ENCODE assay signal across 8 mouse cellular contexts in the genomic region with DNA sequence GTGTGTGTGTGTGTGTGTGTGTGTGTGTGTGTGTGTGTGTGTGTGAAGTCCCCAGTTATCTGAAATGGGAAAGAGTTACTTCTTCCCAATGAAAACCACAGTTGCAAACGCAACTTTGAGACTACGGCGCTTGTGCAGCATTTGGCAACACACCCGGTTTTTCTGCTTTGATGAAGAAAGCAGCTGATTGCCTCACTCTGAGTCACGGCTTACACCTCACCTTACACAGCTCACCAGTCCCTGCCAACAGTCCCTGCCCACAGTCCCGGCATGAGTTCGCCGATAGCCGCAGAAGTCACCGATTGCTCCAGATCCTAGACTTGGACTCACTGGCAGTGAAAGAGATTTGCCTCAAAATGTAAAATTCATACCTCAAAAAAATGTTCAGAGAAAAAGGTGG. TPM values are rescaled to one million over a fixed set of nuclear protein-coding genes. Genes with fewer than 3 reads are reported as not detected.
DNase-seq lines count a peak whose midpoint lies in the region; ATAC-seq and TF ChIP-seq lines count a peak whose summit lies in the region.

No protein-coding gene starts in this region.

- WGBS in forebrain, embryonic 10.5 days = 92% methylated on average over 10 of the region's 10 CpGs
- 82% methylated on average over 10 of the region's 10 CpGs for WGBS in intestine, postnatal 0 days

- no peaks in the 10 kb centered on the region for H3K36me3 ChIP-seq in forebrain, embryonic 10.5 days (replicated peaks)
- no peaks in the 10 kb centered on the region for H3K36me3 ChIP-seq in intestine, postnatal 0 days (ENCODE audit: control insufficient read depth, insufficient read depth)

- TF ChIP-seq CTCF in gastrocnemius, adult 2 months (IDR thresholded peaks at IDR 0.05) = no peak
- TF ChIP-seq CTCF in intestine, postnatal 0 days (IDR thresholded peaks at IDR 0.05; ENCODE audit: low read depth) = no peak

- H3K27me3 ChIP-seq in forebrain, embryonic 10.5 days (ENCODE audit: poor library complexity, severe bottlenecking) = no peaks in the 10 kb centered on the region
- no peaks in the 10 kb centered on the region for H3K27me3 ChIP-seq in intestine, postnatal 0 days (replicated peaks; ENCODE audit: control insufficient read depth, insufficient read depth, low read length)

- intact Hi-C loops in gastrocnemius, adult 2 months (cut with DNase I) = no loop called here

- H3K4me2 ChIP-seq in intestine, postnatal 0 days (replicated peaks; ENCODE audit: low read depth) = no peak overlapping the region

- H3K27ac ChIP-seq in gastrocnemius, adult 2 months = no peak overlapping the region
- peak overlapping the region; percentile 25; the same call in 1 of the 2 replicates for H3K27ac ChIP-seq in brown adipose tissue, adult 24 weeks (replicated peaks; ENCODE audit: low read depth, low read length)
- no peak overlapping the region for H3K27ac ChIP-seq in forebrain, embryonic 10.5 days
- H3K27ac ChIP-seq in intestine, postnatal 0 days (ENCODE audit: low read depth, low read length) = no peak overlapping the region

- peak; percentile 38 for DNase-seq in gastrocnemius, adult 2 months
- DNase-seq in gastrocnemius, adult 8-10 months (ENCODE audit: low spot score in 2 of 2) = no peak
- peak; percentile 53 for DNase-seq in lung, postnatal 10 days
- peak; percentile 56 to 64 for DNase-seq in thymus, adult 18-20 months
- DNase-seq in forebrain, embryonic 10.5 days (ENCODE audit: extremely low spot score, low spot score) = no peak
- no peak for DNase-seq in gastrocnemius, postnatal 25 days

- H3K4me3 ChIP-seq in gastrocnemius, adult 2 months = peak overlapping the region; percentile 35; the same call in 1 of the 2 replicates
- H3K4me3 ChIP-seq in brown adipose tissue, adult 24 weeks (ENCODE audit: insufficient read depth, low read depth, low read length) = no peak overlapping the region
- no peak overlapping the region for H3K4me3 ChIP-seq in forebrain, embryonic 10.5 days
- H3K4me3 ChIP-seq in intestine, postnatal 0 days (ENCODE audit: low read depth, low read length) = no peak overlapping the region

- peaks cover 6% of the 10 kb centered on the region for H3K4me1 ChIP-seq in brown adipose tissue, adult 24 weeks (ENCODE audit: control insufficient read depth, insufficient read depth, insufficient read length, low read length)
- peaks cover 15% of the 10 kb centered on the region for H3K4me1 ChIP-seq in forebrain, embryonic 10.5 days
- H3K4me1 ChIP-seq in intestine, postnatal 0 days (replicated peaks; ENCODE audit: control insufficient read depth, insufficient read depth, low read length) = no peaks in the 10 kb centered on the region; the same call in 1 of the 2 replicates

- ATAC-seq in intestine, postnatal 0 days = no peak

- H3K9me3 ChIP-seq in forebrain, embryonic 10.5 days = no peaks in the 10 kb centered on the region
- no peaks in the 10 kb centered on the region for H3K9me3 ChIP-seq in intestine, postnatal 0 days (ENCODE audit: control insufficient read depth)

- H3K9ac ChIP-seq in intestine, postnatal 0 days (ENCODE audit: low read depth, low read length) = no peak overlapping the region

RNA-seq across cellular contexts. Expression of a gene that starts 15.6 kb away (rescaled TPM):
- total RNA-seq in gastrocnemius, adult 2 months (2021) = 1 to 10 TPM; 5.4 to 6.1 TPM
- total RNA-seq in gastrocnemius, adult 8-10 months (2022) = 1 to 10 TPM; 3.3 to 6.1 (median 4.2) TPM
- polyA plus RNA-seq in brown adipose tissue, adult 24 weeks (2012; ENCODE audit: insufficient read depth, insufficient read length, missing spikeins) = 23.6 and 27.1 TPM in 2 replicates
- polyA plus RNA-seq in forebrain, embryonic 10.5 days (2016; fragmentation: Nextera tagmentation; extraction: Ambion mirVana) = 17.6 and 18.2 TPM in 2 replicates
- total RNA-seq in gastrocnemius, postnatal 25 days (2021) = 1 to 10 TPM; 5.9 to 6.3 TPM
- 8.2 and 8.9 TPM in 2 replicates for polyA plus RNA-seq in intestine, postnatal 0 days (2015; fragmentation: Nextera tagmentation; extraction: Ambion mirVana)

Comparison
In these comparisons a context has a peak if more than half of its experiments do, and no peak if none do; other contexts are left out.
1. DNase-seq: peak in gastrocnemius, adult 2 months (single experiment), lung, postnatal 10 days (single experiment) and thymus, adult 18-20 months (2 of 2); none in gastrocnemius, adult 8-10 months (0 of 2), forebrain, embryonic 10.5 days (single experiment) and gastrocnemius, postnatal 25 days (single experiment).